Mouse (Mus musculus): ENCODE data around the gene Trim37. TPM values are rescaled to one million over a fixed set of nuclear protein-coding genes. Genes with fewer than 3 reads are reported as not detected.

Gene Trim37
- polyA plus RNA-seq, 1 experiment from 2014 or later = 27.6 TPM

GRCm38 (mm10) chr11:87109519-87110171 lies 17.2 kb upstream of the Trim37 start:
- H3K9ac ChIP-seq (ENCODE audit: low read depth, low read length) = peak overlapping the region; percentile 97
- H3K27me3 ChIP-seq (replicated peaks; ENCODE audit: control insufficient read depth, insufficient read depth, low read length) = no peaks in the 10 kb centered on the region
- peak overlapping the region; percentile 96 for H3K4me3 ChIP-seq (ENCODE audit: low read depth, low read length)
- peaks cover 16% of the 10 kb centered on the region for H3K4me1 ChIP-seq (ENCODE audit: control insufficient read depth, insufficient read depth, low read length)
- peak; percentile 33 for DNase-seq (ENCODE audit: low spot score)
- peaks cover 40% of the 10 kb centered on the region for H3K36me3 ChIP-seq (ENCODE audit: control insufficient read depth, insufficient read depth, low read length)
- peak overlapping the region; percentile 93 for H3K27ac ChIP-seq (replicated peaks; ENCODE audit: low read depth, low read length)
- ATAC-seq (ENCODE audit: low read depth) = no peak
- WGBS = under 1% methylated on average over 36 of the region's 42 CpGs
- no peaks in the 10 kb centered on the region for H3K9me3 ChIP-seq (ENCODE audit: control insufficient read depth, low read length)
- H3K4me2 ChIP-seq (ENCODE audit: low read depth, low read length) = peak overlapping the region; percentile 78

GRCm38 (mm10) chr11:87110172-87110909 lies 16.5 kb upstream of the Trim37 start:
- ATAC-seq (ENCODE audit: low read depth) = no peak
- 2% methylated on average over 9 of the region's 9 CpGs for WGBS
- peak overlapping the region; percentile 93 for H3K27ac ChIP-seq (replicated peaks; ENCODE audit: low read depth, low read length)
- peak overlapping the region; percentile 97 for H3K9ac ChIP-seq (ENCODE audit: low read depth, low read length)
- peak overlapping the region; percentile 96 for H3K4me3 ChIP-seq (ENCODE audit: low read depth, low read length)
- DNase-seq (ENCODE audit: low spot score) = no peak
- no peaks in the 10 kb centered on the region for H3K27me3 ChIP-seq (replicated peaks; ENCODE audit: control insufficient read depth, insufficient read depth, low read length)
- peaks cover 40% of the 10 kb centered on the region for H3K36me3 ChIP-seq (ENCODE audit: control insufficient read depth, insufficient read depth, low read length)
- H3K4me2 ChIP-seq (ENCODE audit: low read depth, low read length) = peak overlapping the region; percentile 78
- peaks cover 16% of the 10 kb centered on the region for H3K4me1 ChIP-seq (ENCODE audit: control insufficient read depth, insufficient read depth, low read length)
- H3K9me3 ChIP-seq (ENCODE audit: control insufficient read depth, low read length) = no peaks in the 10 kb centered on the region

- H3K4me1 ChIP-seq (ENCODE audit: control insufficient read depth, insufficient read depth, low read length) = no peaks in the 10 kb centered on the region
- no peak for ATAC-seq (ENCODE audit: low read depth)
- H3K36me3 ChIP-seq (ENCODE audit: control insufficient read depth, insufficient read depth, low read length) = peaks cover 73% of the 10 kb centered on the region
- no peaks in the 10 kb centered on the region for H3K27me3 ChIP-seq (replicated peaks; ENCODE audit: control insufficient read depth, insufficient read depth, low read length)
- H3K4me2 ChIP-seq (ENCODE audit: low read depth, low read length) = no peak overlapping the region
- no peaks in the 10 kb centered on the region for H3K9me3 ChIP-seq (ENCODE audit: control insufficient read depth, low read length)
- H3K27ac ChIP-seq (replicated peaks; ENCODE audit: low read depth, low read length) = no peak overlapping the region
- no peak for DNase-seq (ENCODE audit: low spot score)
- H3K4me3 ChIP-seq (ENCODE audit: low read depth, low read length) = no peak overlapping the region
- 80% methylated on average over 8 of the region's 8 CpGs for WGBS
- H3K9ac ChIP-seq (ENCODE audit: low read depth, low read length) = no peak overlapping the region
Observed at GRCm38 (mm10) chr11:87121864-87122263, 5.0 kb upstream of the Trim37 start.

- peak overlapping the region; percentile 91 for H3K27ac ChIP-seq (replicated peaks; ENCODE audit: low read depth, low read length)
- 0 out of 2 replicates have a peak, but pooled peaks cover 3% of the 10 kb centered on the region for H3K4me1 ChIP-seq (ENCODE audit: control insufficient read depth, insufficient read depth, low read length)
- peak overlapping the region; percentile 82 for H3K4me2 ChIP-seq (ENCODE audit: low read depth, low read length)
- ATAC-seq (ENCODE audit: low read depth) = no peak
- DNase-seq (ENCODE audit: low spot score) = no peak
- peak overlapping the region; percentile 85; the same call in 1 of the 2 replicates for H3K9ac ChIP-seq (ENCODE audit: low read depth, low read length)
- no peaks in the 10 kb centered on the region for H3K9me3 ChIP-seq (ENCODE audit: control insufficient read depth, low read length)
- no peaks in the 10 kb centered on the region for H3K27me3 ChIP-seq (replicated peaks; ENCODE audit: control insufficient read depth, insufficient read depth, low read length)
- H3K36me3 ChIP-seq (ENCODE audit: control insufficient read depth, insufficient read depth, low read length) = peaks cover 46% of the 10 kb centered on the region
- 0 out of 2 replicates have a peak overlapping the region, but pooled peaks have one; percentile 98 for H3K4me3 ChIP-seq (ENCODE audit: low read depth, low read length)
- WGBS = 53% methylated on average over 4 of the region's 4 CpGs
Observed at GRCm38 (mm10) chr11:87125562-87125961, 1.3 kb upstream of the Trim37 start.

GRCm38 (mm10) chr11:87126281-87126823 lies 525 bp upstream of the Trim37 start:
- ATAC-seq (ENCODE audit: low read depth) (no peak), DNase-seq (ENCODE audit: low spot score) (peak; percentile 20)
- Histone ChIP-seq H3K36me3 (ENCODE audit: control insufficient read depth, insufficient read depth, low read length) (peaks cover 39% of the 10 kb centered on the region), H3K4me2 (ENCODE audit: low read depth, low read length) (peak overlapping the region; percentile 82), H3K9me3 (ENCODE audit: control insufficient read depth, low read length) (no peaks in the 10 kb centered on the region), H3K9ac (ENCODE audit: low read depth, low read length) (peak overlapping the region; percentile 85), H3K27me3 (replicated peaks; ENCODE audit: control insufficient read depth, insufficient read depth, low read length) (no peaks in the 10 kb centered on the region), H3K4me3 (ENCODE audit: low read depth, low read length) (peak overlapping the region; percentile 98), H3K27ac (replicated peaks; ENCODE audit: low read depth, low read length) (peak overlapping the region; percentile 91), H3K4me1 (ENCODE audit: control insufficient read depth, insufficient read depth, low read length) (0 out of 2 replicates have a peak, but pooled peaks cover 3% of the 10 kb centered on the region)
- WGBS = 1% methylated on average over 12 of the region's 12 CpGs

GRCm38 (mm10) chr11:87136233-87136632 lies 9.4 kb downstream of the Trim37 start:
- 73% methylated on average over 4 of the region's 4 CpGs for WGBS
- Histone ChIP-seq H3K9me3 (ENCODE audit: control insufficient read depth, low read length) (no peaks in the 10 kb centered on the region), H3K4me1 (ENCODE audit: control insufficient read depth, insufficient read depth, low read length) (no peaks in the 10 kb centered on the region), H3K4me2 (ENCODE audit: low read depth, low read length) (no peak overlapping the region), H3K9ac (ENCODE audit: low read depth, low read length) (no peak overlapping the region), H3K36me3 (ENCODE audit: control insufficient read depth, insufficient read depth, low read length) (peaks cover 10% of the 10 kb centered on the region; the same call in 1 of the 2 replicates), H3K27me3 (replicated peaks; ENCODE audit: control insufficient read depth, insufficient read depth, low read length) (no peaks in the 10 kb centered on the region), H3K27ac (replicated peaks; ENCODE audit: low read depth, low read length) (no peak overlapping the region), H3K4me3 (ENCODE audit: low read depth, low read length) (no peak overlapping the region)
- peak; percentile 64 for DNase-seq (ENCODE audit: low spot score)
- ATAC-seq (ENCODE audit: low read depth) = peak; percentile 37; the same call in 1 of the 2 replicates

- DNase-seq (ENCODE audit: low spot score) (no peak), ATAC-seq (ENCODE audit: low read depth) (no peak)
- H3K27me3 ChIP-seq (replicated peaks; ENCODE audit: control insufficient read depth, insufficient read depth, low read length) = no peaks in the 10 kb centered on the region
- H3K9ac ChIP-seq (ENCODE audit: low read depth, low read length) = no peak overlapping the region
- H3K27ac ChIP-seq (replicated peaks; ENCODE audit: low read depth, low read length) = no peak overlapping the region
- 86% methylated on average over 2 of the region's 2 CpGs for WGBS
- no peak overlapping the region for H3K4me3 ChIP-seq (ENCODE audit: low read depth, low read length)
- 0 out of 2 replicates have a peak, but pooled peaks cover 8% of the 10 kb centered on the region for H3K36me3 ChIP-seq (ENCODE audit: control insufficient read depth, insufficient read depth, low read length)
- H3K4me2 ChIP-seq (ENCODE audit: low read depth, low read length) = no peak overlapping the region
- no peaks in the 10 kb centered on the region for H3K4me1 ChIP-seq (ENCODE audit: control insufficient read depth, insufficient read depth, low read length)
- no peaks in the 10 kb centered on the region for H3K9me3 ChIP-seq (ENCODE audit: control insufficient read depth, low read length)
Observed at GRCm38 (mm10) chr11:87158012-87158411, 31.1 kb downstream of the Trim37 start.

- Histone ChIP-seq H3K4me1 (ENCODE audit: control insufficient read depth, insufficient read depth, low read length) (no peaks in the 10 kb centered on the region), H3K4me2 (ENCODE audit: low read depth, low read length) (no peak overlapping the region), H3K9me3 (ENCODE audit: control insufficient read depth, low read length) (no peaks in the 10 kb centered on the region), H3K4me3 (ENCODE audit: low read depth, low read length) (no peak overlapping the region), H3K27ac (replicated peaks; ENCODE audit: low read depth, low read length) (no peak overlapping the region), H3K36me3 (ENCODE audit: control insufficient read depth, insufficient read depth, low read length) (peaks cover 38% of the 10 kb centered on the region), H3K27me3 (replicated peaks; ENCODE audit: control insufficient read depth, insufficient read depth, low read length) (no peaks in the 10 kb centered on the region), H3K9ac (ENCODE audit: low read depth, low read length) (no peak overlapping the region)
- no peak for ATAC-seq (ENCODE audit: low read depth)
- 98% methylated on average over 4 of the region's 4 CpGs for WGBS
- no peak for DNase-seq (ENCODE audit: low spot score)
Observed at GRCm38 (mm10) chr11:87162687-87163086, 35.8 kb downstream of the Trim37 start.

All from embryonic facial prominence, embryonic 14.5 days (tissue).